Mouse (Mus musculus): ENCODE measurements around the gene Gm20708. TPM values are rescaled to one million over a fixed set of nuclear protein-coding genes. Genes with fewer than 3 reads are reported as not detected.
A peak's percentile ranks its signal among the peaks of the same experiment; 100 is the strongest.
"Not testable (repeated sequence)": the region's sequence is repeated elsewhere in the genome, so short reads cannot be mapped to it uniquely, and the experiment has no call there.

Gm20708 gene
- polyA plus RNA-seq, 1 experiment from 2014 or later, result 1.6 TPM

DNA sequence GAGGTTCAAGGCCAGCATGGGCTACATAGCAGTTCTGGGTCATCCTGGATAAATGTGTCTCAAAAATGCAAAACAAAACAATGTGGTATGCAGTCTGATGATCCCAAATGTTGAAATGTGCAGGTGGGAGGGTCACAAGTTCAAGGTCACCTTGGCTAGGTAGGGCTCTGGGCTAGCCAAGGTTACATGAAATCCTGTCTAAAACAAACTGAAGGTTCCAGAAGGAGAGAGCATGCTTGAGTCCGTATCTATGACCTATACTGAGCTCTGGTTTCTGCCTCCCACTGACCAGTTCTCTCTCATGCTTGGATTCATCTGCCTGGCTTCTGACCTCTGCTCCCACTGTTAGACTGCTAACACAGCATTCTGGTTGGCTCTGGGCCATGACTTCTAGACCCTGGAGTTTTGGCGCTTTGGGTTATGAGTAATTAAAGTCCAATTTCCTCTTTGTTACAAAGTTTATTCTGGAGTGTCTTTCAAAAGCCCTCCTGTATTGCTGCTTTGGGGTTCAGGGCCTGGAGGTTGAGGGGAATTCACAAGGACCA is 20.3 kb downstream of the Gm20708 start:
- WGBS, result 84% methylated on average over 2 of the region's 2 CpGs
- peaks cover 66% of the 10 kb centered on the region for H3K4me1 ChIP-seq (replicated peaks)

DNA sequence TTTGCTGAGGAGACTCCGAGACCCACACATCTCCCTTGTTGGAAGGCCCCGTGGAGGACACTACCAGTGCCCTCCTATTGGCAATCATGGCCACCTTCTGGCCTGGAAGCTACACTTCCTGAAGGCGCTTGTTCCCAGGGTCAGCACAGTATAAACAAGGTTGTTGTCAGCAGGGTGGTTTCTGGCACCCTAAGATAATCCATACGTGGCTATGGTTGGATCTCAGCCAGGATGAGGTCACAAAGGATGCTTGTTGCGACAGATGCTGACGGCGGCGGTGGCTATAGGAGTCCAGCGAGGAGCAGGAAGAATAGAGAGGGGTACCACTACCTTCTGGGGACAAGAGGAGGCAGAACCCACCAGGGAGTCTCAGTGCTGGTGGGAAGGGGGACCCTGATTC is 20.9 kb downstream of the Gm20708 start:
- Histone ChIP-seq H3K9me3 (no peaks in the 10 kb centered on the region), H3K4me3 (no peak overlapping the region), H3K27me3 (no peaks in the 10 kb centered on the region), H3K36me3 (no peaks in the 10 kb centered on the region), H3K27ac (replicated peaks) (no peak overlapping the region; the same call in 1 of the 2 replicates), H3K9ac (no peak overlapping the region), H3K4me1 (replicated peaks) (peaks cover 59% of the 10 kb centered on the region), H3K4me2 (no peak overlapping the region)
- 72% methylated on average over 9 of the region's 9 CpGs for WGBS
- no peak for ATAC-seq (ENCODE audit: low read depth)

More for the DNA sequence above, 20.3 kb downstream of the Gm20708 start:
- H3K27me3 ChIP-seq, result no peaks in the 10 kb centered on the region
- no peaks in the 10 kb centered on the region for H3K9me3 ChIP-seq
- no peak overlapping the region for H3K4me2 ChIP-seq
- H3K27ac ChIP-seq (replicated peaks), result peak overlapping the region; percentile 50; the same call in 1 of the 2 replicates
- ATAC-seq (ENCODE audit: low read depth), result no peak
- H3K9ac ChIP-seq, result no peak overlapping the region
- no peak overlapping the region for H3K4me3 ChIP-seq
- H3K36me3 ChIP-seq, result no peaks in the 10 kb centered on the region

DNA sequence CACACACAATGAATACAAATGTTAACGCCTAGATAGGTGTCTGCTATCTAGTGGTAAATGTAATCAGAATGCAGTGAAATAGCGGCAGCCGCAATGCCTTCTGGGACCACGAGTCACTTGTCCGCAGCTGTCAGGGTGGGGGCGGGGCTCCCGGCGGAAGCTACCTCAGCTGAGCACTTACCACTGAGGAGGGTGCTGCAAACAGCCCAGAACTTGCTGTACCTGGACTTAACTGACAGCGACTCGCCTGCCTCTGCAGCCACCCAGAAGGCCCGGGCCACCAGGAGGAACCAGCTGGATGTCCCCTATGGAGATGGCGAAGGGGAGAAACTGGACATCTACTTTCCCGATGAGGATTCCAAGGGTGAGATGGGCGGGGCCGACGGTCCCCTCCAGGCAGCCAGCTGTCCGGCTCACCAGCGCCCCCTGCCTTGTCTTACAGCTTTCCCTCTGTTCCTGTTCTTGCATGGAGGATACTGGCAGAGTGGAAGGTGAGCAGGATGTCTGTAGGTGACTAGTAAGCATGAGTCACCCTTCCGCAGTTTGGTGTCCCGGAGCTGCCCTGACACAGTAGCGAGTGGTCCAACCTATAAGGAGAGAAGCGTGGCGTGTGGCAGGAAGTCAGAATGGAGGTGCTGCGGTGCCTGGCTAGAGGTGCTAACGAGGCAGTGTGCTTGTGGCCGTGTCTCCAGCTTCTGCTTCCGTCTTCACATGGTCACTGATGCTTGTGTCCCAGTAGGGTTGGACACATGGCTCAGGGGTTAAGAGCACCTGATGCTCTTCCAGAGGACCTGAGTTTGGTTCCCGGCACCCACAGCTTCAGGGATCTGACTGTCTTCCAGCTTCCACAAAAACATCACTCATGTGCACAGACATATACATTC is 22.9 kb downstream of the Gm20708 start:
- no peaks in the 10 kb centered on the region for H3K9me3 ChIP-seq
- no peaks in the 10 kb centered on the region for H3K27me3 ChIP-seq
- H3K4me1 ChIP-seq (replicated peaks), result peaks cover 47% of the 10 kb centered on the region
- peak overlapping the region; percentile 59 for H3K9ac ChIP-seq
- peak overlapping the region; percentile 39 for H3K4me3 ChIP-seq
- ATAC-seq (ENCODE audit: low read depth), result peak; percentile 73
- H3K27ac ChIP-seq (replicated peaks), result peak overlapping the region; percentile 52
- 18% methylated on average over 28 of the region's 28 CpGs for WGBS
- no peaks in the 10 kb centered on the region for H3K36me3 ChIP-seq
- H3K4me2 ChIP-seq, result peak overlapping the region; percentile 58

DNA sequence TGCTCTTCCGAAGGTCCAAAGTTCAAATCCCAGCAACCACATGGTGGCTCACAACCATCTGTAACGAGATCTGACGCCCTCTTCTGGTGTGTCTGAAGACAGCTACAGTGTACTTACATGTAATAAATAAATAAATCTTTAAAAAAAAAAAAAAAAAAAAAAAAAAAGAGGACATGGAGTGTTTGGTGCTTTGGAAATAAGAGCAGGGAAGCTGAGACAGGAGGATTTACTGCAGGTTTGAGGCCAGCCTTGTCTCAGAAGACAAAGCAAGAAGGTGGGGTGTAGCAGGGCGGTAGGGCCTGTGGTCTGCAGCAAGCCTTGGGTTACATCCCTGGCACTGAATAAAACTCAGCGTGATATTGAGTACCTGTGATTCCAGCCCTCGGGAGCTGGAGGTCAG is 24.0 kb downstream of the Gm20708 start:
- ATAC-seq (ENCODE audit: low read depth); H3K36me3 ChIP-seq; H3K27ac ChIP-seq (replicated peaks); H3K27me3 ChIP-seq; H3K4me2 ChIP-seq; H3K9me3 ChIP-seq; H3K4me3 ChIP-seq; H3K9ac ChIP-seq: not testable (repeated sequence)
- WGBS, result 85% methylated on average over 4 of the region's 6 CpGs
- H3K4me1 ChIP-seq (replicated peaks), result peaks cover 35% of the 10 kb centered on the region

DNA sequence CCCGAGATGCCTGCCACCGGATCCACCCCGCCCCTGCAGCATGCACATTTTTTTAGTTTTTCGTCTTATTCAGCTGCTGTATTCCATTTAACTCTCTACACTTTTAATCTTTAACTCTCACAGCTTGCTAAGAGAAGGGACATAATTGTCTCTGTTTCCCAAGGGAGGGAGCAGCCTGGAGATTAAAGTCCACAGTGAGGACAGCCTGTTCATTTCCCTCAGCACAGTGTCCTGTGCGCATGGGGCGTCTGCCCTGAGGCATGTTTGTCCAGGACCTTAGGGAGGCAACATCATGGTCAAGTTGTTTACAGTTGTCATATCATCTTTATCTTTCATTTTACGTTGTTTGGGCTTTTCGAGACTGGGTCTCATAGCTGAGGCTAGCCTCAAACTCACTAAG is 24.6 kb downstream of the Gm20708 start:
- no peak overlapping the region for H3K4me2 ChIP-seq
- no peaks in the 10 kb centered on the region for H3K9me3 ChIP-seq
- H3K4me1 ChIP-seq (replicated peaks), result peaks cover 30% of the 10 kb centered on the region
- H3K9ac ChIP-seq, result no peak overlapping the region
- H3K27ac ChIP-seq (replicated peaks), result no peak overlapping the region
- no peaks in the 10 kb centered on the region for H3K36me3 ChIP-seq
- H3K4me3 ChIP-seq, result no peak overlapping the region
- 94% methylated on average over 8 of the region's 8 CpGs for WGBS
- H3K27me3 ChIP-seq, result no peaks in the 10 kb centered on the region
- ATAC-seq (ENCODE audit: low read depth), result no peak

DNA sequence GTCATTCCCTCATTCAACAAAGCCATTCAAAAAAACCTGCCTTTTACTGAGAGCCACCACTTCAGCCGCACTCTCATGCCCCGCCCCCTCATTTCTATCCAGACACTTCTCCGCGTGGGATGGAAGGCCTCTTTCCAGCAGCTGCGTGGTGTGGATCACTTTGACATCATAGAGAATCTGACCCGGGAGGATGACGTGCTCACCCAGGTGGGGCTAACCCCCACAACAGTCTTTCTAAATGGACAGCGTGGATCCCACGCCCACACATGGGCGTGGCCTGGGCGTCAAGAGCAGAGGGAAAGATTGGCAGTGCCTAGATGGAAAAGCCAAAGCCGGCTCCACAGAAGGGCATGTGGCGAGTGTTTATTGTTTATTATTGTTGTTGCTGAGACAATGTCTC is 26.8 kb downstream of the Gm20708 start:
- Histone ChIP-seq H3K9ac (no peak overlapping the region), H3K36me3 (no peaks in the 10 kb centered on the region), H3K27ac (replicated peaks) (no peak overlapping the region), H3K4me3 (no peak overlapping the region; the same call in 1 of the 2 replicates), H3K9me3 (no peaks in the 10 kb centered on the region), H3K4me1 (replicated peaks) (peaks cover 12% of the 10 kb centered on the region), H3K27me3 (no peaks in the 10 kb centered on the region), H3K4me2 (peak overlapping the region; percentile 45)
- 28% methylated on average over 13 of the region's 13 CpGs for WGBS
- no peak for ATAC-seq (ENCODE audit: low read depth)

DNA sequence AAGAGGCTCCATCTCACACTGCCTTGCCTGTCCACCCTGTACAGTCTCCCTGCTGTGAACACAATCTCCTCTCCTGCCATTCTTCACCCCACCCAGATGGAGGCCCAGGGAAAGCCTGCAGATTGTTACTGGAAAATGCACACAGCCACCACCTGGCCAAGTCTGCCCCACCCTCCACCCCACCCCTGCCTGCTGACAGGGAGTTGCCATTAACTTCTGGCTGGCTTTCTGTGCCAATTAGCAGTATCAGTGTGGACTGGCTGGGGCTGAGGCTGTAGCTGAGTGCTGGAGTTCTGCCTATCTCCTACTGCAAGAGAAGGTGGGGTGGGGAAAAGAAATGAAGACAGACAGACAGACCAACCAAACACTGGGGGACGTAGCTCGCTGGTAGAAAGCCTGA is 29.1 kb downstream of the Gm20708 start:
- Histone ChIP-seq H3K36me3 (no peaks in the 10 kb centered on the region), H3K4me1 (replicated peaks) (0 out of 2 replicates have a peak, but pooled peaks cover 4% of the 10 kb centered on the region), H3K4me3 (no peak overlapping the region), H3K9me3 (no peaks in the 10 kb centered on the region), H3K27ac (replicated peaks) (no peak overlapping the region), H3K27me3 (no peaks in the 10 kb centered on the region), H3K9ac (no peak overlapping the region), H3K4me2 (no peak overlapping the region)
- no peak for ATAC-seq (ENCODE audit: low read depth)
- 77% methylated on average over 2 of the region's 2 CpGs for WGBS

DNA sequence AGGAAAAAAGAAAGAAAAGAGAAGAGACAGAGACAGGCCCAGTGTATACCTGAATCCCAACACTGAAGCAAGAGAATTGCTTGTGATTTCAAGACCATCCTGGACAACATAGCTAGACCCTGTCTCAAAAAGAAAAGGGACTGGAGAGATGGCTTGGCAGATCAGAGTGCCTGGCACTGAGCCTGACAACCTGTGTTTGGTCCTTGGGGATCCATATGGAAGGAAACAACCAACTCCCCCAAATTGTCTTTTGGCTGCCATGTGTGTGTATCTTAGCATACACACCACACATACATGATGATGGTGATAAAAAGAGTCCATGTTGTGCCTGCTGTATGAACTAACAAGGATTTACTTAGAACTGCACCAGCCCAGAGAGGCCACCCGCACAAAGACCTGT is 29.6 kb downstream of the Gm20708 start:
- Histone ChIP-seq H3K36me3 (no peaks in the 10 kb centered on the region), H3K4me3 (no peak overlapping the region), H3K27me3 (no peaks in the 10 kb centered on the region), H3K9me3 (no peaks in the 10 kb centered on the region), H3K4me1 (replicated peaks) (0 out of 2 replicates have a peak, but pooled peaks cover 4% of the 10 kb centered on the region), H3K9ac (no peak overlapping the region), H3K4me2 (no peak overlapping the region), H3K27ac (replicated peaks) (no peak overlapping the region)
- ATAC-seq (ENCODE audit: low read depth), result no peak
- WGBS, result 77% methylated on average over 1 of the region's 1 CpGs

DNA sequence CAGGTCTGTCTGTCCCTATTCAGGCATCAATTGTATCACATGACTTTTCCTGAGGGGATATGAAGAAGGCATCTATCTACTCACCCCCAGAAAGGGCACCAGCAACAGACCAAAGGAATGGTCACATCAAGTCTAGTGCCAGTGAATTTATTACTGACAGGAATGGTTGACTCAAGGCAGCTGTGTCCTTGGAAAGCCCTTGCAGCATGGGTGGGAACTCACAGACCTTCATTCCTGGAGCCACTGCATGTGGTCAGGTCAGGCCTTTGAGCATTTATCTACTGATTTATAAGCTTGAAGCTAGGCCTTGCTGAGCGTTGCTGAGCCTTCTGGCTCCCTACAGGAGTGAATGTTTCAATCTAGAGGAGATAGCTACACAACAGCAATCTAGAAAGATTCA is 31.4 kb downstream of the Gm20708 start:
- no peaks in the 10 kb centered on the region for H3K36me3 ChIP-seq
- no peaks in the 10 kb centered on the region for H3K9me3 ChIP-seq
- no peak overlapping the region for H3K27ac ChIP-seq (replicated peaks)
- ATAC-seq (ENCODE audit: low read depth), result no peak
- H3K9ac ChIP-seq, result no peak overlapping the region
- H3K4me2 ChIP-seq, result no peak overlapping the region
- H3K4me1 ChIP-seq (replicated peaks), result 0 out of 2 replicates have a peak, but pooled peaks cover 4% of the 10 kb centered on the region
- 65% methylated on average over 1 of the region's 1 CpGs for WGBS
- no peak overlapping the region for H3K4me3 ChIP-seq
- H3K27me3 ChIP-seq, result no peaks in the 10 kb centered on the region

DNA sequence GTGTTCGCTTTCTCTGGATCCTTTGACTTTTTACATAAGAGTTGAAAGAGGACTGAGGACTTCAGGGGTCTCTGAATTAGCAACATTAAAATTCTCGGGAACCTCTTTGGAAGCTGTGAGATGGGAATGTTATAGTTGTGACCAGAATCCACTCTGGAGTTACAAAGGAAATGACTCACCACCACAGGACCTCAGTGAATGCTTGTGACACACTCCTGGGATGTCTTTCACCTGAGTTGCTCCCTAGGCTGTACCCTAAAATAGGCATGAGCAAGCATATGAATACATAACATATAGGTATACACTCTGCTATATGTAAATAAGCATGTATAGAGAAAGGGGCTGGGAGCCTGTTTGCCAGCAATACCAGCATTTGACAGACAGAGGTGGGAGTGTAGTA is 34.0 kb downstream of the Gm20708 start:
- no peak overlapping the region for H3K9ac ChIP-seq
- no peaks in the 10 kb centered on the region for H3K27me3 ChIP-seq
- no peak overlapping the region for H3K4me2 ChIP-seq
- no peak for ATAC-seq (ENCODE audit: low read depth)
- 86% methylated on average over 2 of the region's 2 CpGs for WGBS
- H3K27ac ChIP-seq (replicated peaks), result no peak overlapping the region
- peaks cover 9% of the 10 kb centered on the region for H3K4me1 ChIP-seq (replicated peaks)
- no peak overlapping the region for H3K4me3 ChIP-seq
- H3K9me3 ChIP-seq, result no peaks in the 10 kb centered on the region
- no peaks in the 10 kb centered on the region for H3K36me3 ChIP-seq

DNA sequence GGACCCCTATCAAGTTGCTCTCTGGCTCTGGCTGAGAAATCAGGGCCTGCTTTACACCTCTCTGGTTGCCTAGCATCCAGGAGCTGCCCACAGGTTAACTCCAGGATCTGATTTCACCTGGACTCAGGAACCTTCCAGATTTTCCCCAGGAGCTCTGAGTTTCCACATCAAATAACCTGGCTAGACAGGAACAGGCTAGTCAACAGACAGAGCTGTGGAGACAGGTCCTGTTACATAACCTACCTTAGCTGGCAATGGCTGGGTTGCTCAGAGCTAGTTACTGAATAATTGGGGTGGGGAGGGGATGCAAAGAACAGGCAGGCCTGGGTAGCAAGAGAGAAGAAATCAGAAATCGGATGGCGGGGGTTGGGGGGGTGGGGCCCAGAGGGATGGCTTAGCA is 35.5 kb downstream of the Gm20708 start:
- no peaks in the 10 kb centered on the region for H3K27me3 ChIP-seq
- 93% methylated on average over 2 of the region's 2 CpGs for WGBS
- no peaks in the 10 kb centered on the region for H3K36me3 ChIP-seq
- no peak for ATAC-seq (ENCODE audit: low read depth)
- no peak overlapping the region for H3K4me2 ChIP-seq
- H3K9ac ChIP-seq, result no peak overlapping the region
- H3K4me1 ChIP-seq (replicated peaks), result peaks cover 18% of the 10 kb centered on the region
- H3K27ac ChIP-seq (replicated peaks), result no peak overlapping the region
- H3K9me3 ChIP-seq, result no peaks in the 10 kb centered on the region
- no peak overlapping the region for H3K4me3 ChIP-seq

DNA sequence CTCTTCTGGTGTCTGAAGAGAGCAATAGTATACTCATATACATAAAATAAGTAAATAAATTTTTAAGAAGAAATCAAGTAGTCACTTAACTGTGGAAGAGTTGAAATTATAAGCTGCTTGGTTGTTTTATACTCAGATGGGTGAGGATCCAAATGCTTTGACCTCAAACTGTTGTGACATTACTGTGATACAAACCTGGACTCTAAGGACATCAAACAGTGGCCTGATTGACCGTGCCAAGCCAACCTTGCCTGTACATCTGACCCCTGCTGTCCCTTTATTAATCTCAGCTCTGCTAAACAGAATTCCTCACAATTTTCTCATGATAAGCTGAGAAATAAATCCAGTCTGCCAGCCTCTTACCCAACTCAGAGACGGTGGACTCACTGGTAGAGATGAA is 36.2 kb downstream of the Gm20708 start:
- peaks cover 25% of the 10 kb centered on the region for H3K4me1 ChIP-seq (replicated peaks)
- no peak overlapping the region for H3K4me2 ChIP-seq
- no peaks in the 10 kb centered on the region for H3K27me3 ChIP-seq
- no peaks in the 10 kb centered on the region for H3K36me3 ChIP-seq
- 93% methylated on average over 2 of the region's 2 CpGs for WGBS
- H3K9me3 ChIP-seq, result no peaks in the 10 kb centered on the region
- ATAC-seq (ENCODE audit: low read depth), result no peak
- H3K9ac ChIP-seq, result no peak overlapping the region
- no peak overlapping the region for H3K27ac ChIP-seq (replicated peaks)
- no peak overlapping the region for H3K4me3 ChIP-seq

All from neural tube, embryonic 13.5 days (tissue).